Mouse (Mus musculus) cerebellum, adult 2 months (tissue): Measurements from ENCODE around the gene Pla2r1.

Source experiments
- CTCF ChIP-seq: fragments of 200-500 bp; IDR thresholded peaks from 2 replicates; pipeline ENCODE4 v1.5.1; 2011; ENCODE audit warnings: low read depth, mild to moderate bottlenecking, control low read depth, low read length, moderate library complexity, borderline replicate concordance; ENCODE audit not compliant: insufficient read depth
- POLR2A ChIP-seq: fragments of 200-500 bp; IDR thresholded peaks from 2 replicates; pipeline ENCODE4 v1.6.1; 2011; ENCODE audit warnings: low read length, control low read depth, borderline replicate concordance; ENCODE audit not compliant: insufficient read depth

DNA sequence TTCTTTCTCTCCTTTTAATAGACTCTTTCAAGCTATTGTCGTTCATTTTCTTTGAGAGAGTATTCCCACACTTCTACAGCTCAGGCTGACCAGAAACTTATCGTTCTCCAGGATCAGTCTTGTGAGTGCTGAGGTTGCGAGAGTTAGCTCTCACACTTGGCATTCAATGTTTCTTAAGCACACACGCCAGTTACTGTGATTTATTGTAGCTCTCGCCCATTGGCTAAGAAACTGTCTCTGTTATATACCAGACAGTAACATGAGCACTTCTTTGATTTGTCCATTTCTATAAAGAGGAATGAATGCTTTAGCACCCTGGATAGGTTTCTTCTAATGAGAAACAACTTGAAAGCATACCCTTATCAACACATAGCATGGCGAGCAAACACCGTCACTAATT, 185.2 kb downstream of the Pla2r1 start:
- TF ChIP-seq CTCF (no peak), POLR2A (no peak)
